Mouse (Mus musculus) heart, embryonic 12.5 days (tissue): ENCODE results near the gene Efna2. TPM values are rescaled to one million over a fixed set of nuclear protein-coding genes. Genes with fewer than 3 reads are reported as not detected.
"Not testable (repeated sequence)": the region's sequence is repeated elsewhere in the genome, so short reads cannot be mapped to it uniquely, and the experiment has no call there.

Source experiments
- ATAC-seq: fragments of 200-750 bp; cut with Nextera tagmentation; 2 replicates; pipeline ENCODE4 v1.8.0; 2017; ENCODE audit warnings: moderate TSS enrichment, moderate library complexity; ENCODE audit not compliant: insufficient number of reproducible peaks, low FRiP score
- H3K27ac ChIP-seq: fragments of 300-500 bp; sonication (generic); 2 replicates; pipeline ENCODE4 v1.5.1; 2016; ENCODE audit warnings: mild to moderate bottlenecking, moderate library complexity; ENCODE audit not compliant: poor library complexity, severe bottlenecking
- H3K27me3 ChIP-seq: fragments of 300-500 bp; sonication (generic); replicated peaks from 2 replicates; pipeline ENCODE4 v1.6.1; 2016; ENCODE audit warnings: mild to moderate bottlenecking, moderate library complexity
- H3K36me3 ChIP-seq: fragments of 300-500 bp; sonication (generic); 2 replicates; pipeline ENCODE4 v1.6.1; 2016; ENCODE audit warnings: mild to moderate bottlenecking, moderate library complexity
- H3K4me1 ChIP-seq: fragments of 300-500 bp; sonication (generic); replicated peaks from 2 replicates; pipeline ENCODE4 v1.6.1; 2016; ENCODE audit warnings: mild to moderate bottlenecking
- H3K4me2 ChIP-seq: fragments of 300-500 bp; sonication (generic); 2 replicates; pipeline ENCODE4 v1.6.1; 2016; ENCODE audit warnings: mild to moderate bottlenecking, moderate library complexity
- H3K4me3 ChIP-seq: fragments of 300-500 bp; sonication (generic); 2 replicates; pipeline ENCODE4 v1.5.1; 2016; ENCODE audit warnings: mild to moderate bottlenecking
- H3K9ac ChIP-seq: fragments of 300-500 bp; sonication (generic); 2 replicates; pipeline ENCODE4 v1.6.1; 2016; ENCODE audit warnings: mild to moderate bottlenecking, moderate library complexity
- H3K9me3 ChIP-seq: fragments of 300-500 bp; sonication (generic); replicated peaks from 2 replicates; pipeline ENCODE4 v1.6.1; 2016; ENCODE audit warnings: mild to moderate bottlenecking, moderate library complexity
- whole genome bisulfite sequencing: fragments of 180-500 bp; shearing (Covaris S2); methylation state at CpG from one replicate; pipeline ENCODE4 v1.1.7; 2016; 5-methylcytosine and 5-hydroxymethylcytosine counted together
- polyA plus RNA-seq: library from polyadenylated mRNA; unstranded; fragments of >200 nt; fragmentation: Nextera tagmentation; extraction: Ambion mirVana; gene quantifications from 2 replicates; pipeline ENCODE4 v1.2.1, GENCODE M21; 2016

Efna2 gene
- polyA plus RNA-seq, 1 experiment from 2014 or later: 16.6 TPM

DNA sequence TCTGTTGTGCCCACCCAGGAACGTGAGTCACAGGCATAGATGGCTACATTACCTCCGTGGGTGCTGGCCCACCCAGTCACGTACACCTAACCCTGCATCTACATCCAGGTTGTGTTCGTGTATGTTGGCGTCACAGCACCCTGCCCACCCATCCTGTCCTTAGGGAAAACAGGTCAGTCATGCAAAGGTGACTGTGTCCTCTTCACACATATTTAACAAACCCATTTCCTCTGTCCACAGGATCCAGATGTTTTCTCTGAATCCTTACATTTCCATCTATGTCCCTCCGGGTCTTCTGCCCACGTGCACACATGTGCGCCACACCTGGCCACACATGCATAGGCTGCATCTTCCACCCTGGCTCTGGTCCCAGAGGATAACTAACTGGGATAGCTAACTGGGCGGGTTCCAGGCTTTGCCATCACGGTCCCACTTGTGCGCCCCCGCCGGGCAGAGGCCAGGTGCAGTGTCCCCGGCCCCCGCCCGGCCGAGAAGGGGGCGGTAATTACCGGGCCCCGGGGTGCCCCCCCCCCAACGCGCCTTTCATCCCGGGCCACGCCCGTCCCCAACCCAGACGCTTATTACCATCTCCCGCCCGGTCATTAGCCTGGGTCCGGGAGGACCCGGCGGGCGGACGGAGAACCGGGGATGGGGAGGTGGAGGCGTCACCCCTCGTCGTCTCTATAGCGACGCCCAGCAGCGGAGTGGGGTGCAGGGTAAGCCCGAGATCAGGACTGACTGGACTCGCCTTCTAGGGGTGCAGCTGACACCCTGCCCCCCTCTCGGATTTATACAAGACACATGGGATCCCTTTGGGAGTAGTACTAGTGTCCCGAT, 14.9 kb upstream of the Efna2 start:
- no peak for ATAC-seq
- H3K4me3 ChIP-seq: peak overlapping the region; percentile 38

DNA sequence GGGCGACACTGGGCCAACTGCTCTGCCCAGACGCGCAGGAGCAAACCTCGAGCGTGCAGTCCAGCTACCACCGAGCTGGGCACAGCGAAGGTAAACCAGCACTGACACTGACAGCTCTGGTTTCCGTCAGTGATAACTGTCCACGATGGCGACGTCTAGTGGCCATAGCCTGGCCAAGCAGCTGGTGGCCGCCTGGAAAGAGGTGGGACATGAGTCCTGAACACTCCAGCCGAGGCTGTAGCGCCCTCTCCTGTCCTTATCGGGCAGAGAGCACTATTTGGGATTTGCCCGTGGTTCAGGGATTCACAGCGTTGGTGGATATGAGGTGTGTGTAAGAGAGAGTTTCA, 14.3 kb upstream of the Efna2 start:
- 0% methylated on average over 17 of the region's 17 CpGs for WGBS
- peak; percentile 30 for ATAC-seq
- H3K27me3 ChIP-seq: no peaks in the 10 kb centered on the region
- peaks cover 81% of the 10 kb centered on the region for H3K4me1 ChIP-seq
- peak overlapping the region; percentile 97 for H3K27ac ChIP-seq
- peaks cover 4% of the 10 kb centered on the region for H3K36me3 ChIP-seq
- peak overlapping the region; percentile 62 for H3K9ac ChIP-seq
- no peaks in the 10 kb centered on the region for H3K9me3 ChIP-seq
- H3K4me3 ChIP-seq: peak overlapping the region; percentile 38
- peak overlapping the region; percentile 75 for H3K4me2 ChIP-seq

More for the DNA sequence above, 14.9 kb upstream of the Efna2 start:
- Histone ChIP-seq H3K27me3 (no peaks in the 10 kb centered on the region), H3K4me1 (peaks cover 79% of the 10 kb centered on the region), H3K9ac (peak overlapping the region; percentile 62), H3K4me2 (peak overlapping the region; percentile 75), H3K36me3 (no peaks in the 10 kb centered on the region; the same call in 1 of the 2 replicates), H3K9me3 (no peaks in the 10 kb centered on the region), H3K27ac (peak overlapping the region; percentile 97)
- WGBS: 8% methylated on average over 44 of the region's 44 CpGs

GRCm38 (mm10) chr10:80165392-80166128, 13.7 kb upstream of the Efna2 start, which contains the start of gene Cirbp:
Gene Cirbp (plus strand): TSS chr10:80165985.
- peaks cover 80% of the 10 kb centered on the region for H3K4me1 ChIP-seq
- 10% methylated on average over 20 of the region's 20 CpGs for WGBS
- peak within 1 kb of the TSS; percentile 62 for H3K9ac ChIP-seq
- no peaks in the 10 kb centered on the region for H3K9me3 ChIP-seq
- H3K4me2 ChIP-seq: peak within 1 kb of the TSS; percentile 75
- peak within 1 kb of the TSS; percentile 100 for H3K27ac ChIP-seq
- H3K27me3 ChIP-seq: no peaks in the 10 kb centered on the region
- H3K4me3 ChIP-seq: peak within 1 kb of the TSS; percentile 38
- H3K36me3 ChIP-seq: peaks cover 10% of the 10 kb centered on the region
- ATAC-seq: no peak

DNA sequence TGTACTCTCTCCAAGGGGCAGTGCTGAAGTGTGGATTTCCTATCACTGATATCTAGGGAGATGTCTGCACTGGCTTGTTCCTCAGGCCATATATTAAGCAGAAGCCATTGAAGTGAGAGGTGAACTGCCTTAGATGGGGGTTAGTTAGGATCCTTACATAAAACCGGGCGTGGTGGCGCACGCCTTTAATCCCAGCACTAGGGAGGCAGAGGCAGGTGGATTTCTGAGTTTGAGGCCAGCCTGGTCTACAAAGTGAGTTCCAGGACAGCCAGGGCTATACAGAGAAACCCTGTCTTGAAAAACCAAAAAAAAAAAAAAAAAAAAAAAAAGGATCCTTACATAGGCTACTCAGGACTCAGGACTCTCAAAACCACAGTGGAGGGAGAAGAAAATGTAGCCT, 13.1 kb upstream of the Efna2 start:
- not testable (repeated sequence) for H3K9me3 ChIP-seq, ATAC-seq, H3K27me3 ChIP-seq, H3K4me3 ChIP-seq
- Histone ChIP-seq H3K36me3 (peaks cover 15% of the 10 kb centered on the region), H3K4me1 (peaks cover 76% of the 10 kb centered on the region), H3K9ac (peak overlapping the region; percentile 51), H3K4me2 (peak overlapping the region; percentile 75), H3K27ac (peak overlapping the region; percentile 100)
- WGBS: 77% methylated on average over 4 of the region's 4 CpGs

DNA sequence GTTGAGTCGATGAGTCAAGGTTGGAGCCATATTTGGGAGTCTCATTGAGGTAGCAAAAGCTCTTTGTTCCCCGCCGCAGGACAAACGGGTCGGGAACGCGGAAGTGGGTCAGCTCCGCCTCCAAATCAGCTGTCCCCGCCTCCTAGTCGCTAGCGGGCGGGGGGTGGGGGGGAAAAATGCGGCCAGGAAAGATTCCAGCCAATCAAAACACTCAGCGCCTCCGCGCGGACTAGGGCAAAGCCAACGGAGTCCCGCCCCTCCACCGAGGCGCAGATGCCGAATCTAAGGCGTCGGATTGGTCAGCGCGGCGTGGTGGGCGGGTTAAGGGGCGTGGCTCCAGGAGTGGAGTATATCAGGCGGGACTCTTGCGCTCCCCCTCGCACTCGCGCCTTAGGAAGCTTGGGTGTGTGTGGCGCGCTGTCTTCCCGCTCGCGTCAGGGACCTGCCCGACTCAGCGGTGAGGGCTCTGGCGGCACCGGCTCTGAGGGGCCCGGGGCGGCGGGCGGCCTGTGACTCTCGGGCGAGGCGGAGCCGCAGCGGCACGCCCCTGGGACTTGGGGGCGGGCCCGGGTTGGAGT, 11.7 kb upstream of the Efna2 start:
- peaks cover 76% of the 10 kb centered on the region for H3K4me1 ChIP-seq

GRCm38 (mm10) chr10:80168038-80168661, 11.1 kb upstream of the Efna2 start:
- Histone ChIP-seq H3K27me3 (no peaks in the 10 kb centered on the region), H3K9me3 (no peaks in the 10 kb centered on the region), H3K36me3 (peaks cover 28% of the 10 kb centered on the region), H3K4me1 (peaks cover 72% of the 10 kb centered on the region), H3K4me2 (peak overlapping the region; percentile 75), H3K9ac (peak overlapping the region; percentile 99), H3K27ac (peak overlapping the region; percentile 100), H3K4me3 (peak overlapping the region; percentile 97)
- WGBS: under 1% methylated on average over 47 of the region's 48 CpGs
- ATAC-seq: peak; percentile 67

More for the DNA sequence above, 11.7 kb upstream of the Efna2 start:
- Histone ChIP-seq H3K4me2 (peak overlapping the region; percentile 75), H3K9ac (peak overlapping the region; percentile 99), H3K27ac (peak overlapping the region; percentile 100), H3K36me3 (peaks cover 28% of the 10 kb centered on the region), H3K9me3 (no peaks in the 10 kb centered on the region), H3K4me3 (peak overlapping the region; percentile 97), H3K27me3 (no peaks in the 10 kb centered on the region)
- ATAC-seq: peak; percentile 92
- under 1% methylated on average over 55 of the region's 55 CpGs for WGBS

DNA sequence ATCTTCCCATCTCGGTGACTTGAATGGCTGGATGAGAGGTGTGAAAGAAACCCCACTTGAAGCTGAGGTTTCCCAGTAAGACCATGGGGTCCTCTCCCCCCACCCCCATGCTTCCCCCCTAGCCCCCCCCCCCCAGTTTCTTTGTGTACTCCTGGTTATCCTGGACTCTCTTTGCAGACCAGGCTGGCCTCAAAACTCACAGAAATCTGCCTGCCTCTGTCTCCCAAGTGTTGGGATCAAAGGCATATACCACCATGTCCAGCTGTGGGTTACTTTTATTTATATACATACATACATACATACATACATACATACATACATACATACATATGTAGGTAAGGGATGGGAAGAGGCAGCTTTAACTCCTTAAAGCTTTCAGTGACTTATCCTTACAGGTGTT, 10.2 kb upstream of the Efna2 start:
- Histone ChIP-seq H3K9me3 (no peaks in the 10 kb centered on the region), H3K27me3 (no peaks in the 10 kb centered on the region), H3K9ac (peak overlapping the region; percentile 99), H3K4me2 (peak overlapping the region; percentile 75), H3K4me1 (peaks cover 63% of the 10 kb centered on the region), H3K4me3 (peak overlapping the region; percentile 97), H3K36me3 (peaks cover 28% of the 10 kb centered on the region), H3K27ac (peak overlapping the region; percentile 100)
- ATAC-seq: no peak
- WGBS: 67% methylated on average over 1 of the region's 1 CpGs

DNA sequence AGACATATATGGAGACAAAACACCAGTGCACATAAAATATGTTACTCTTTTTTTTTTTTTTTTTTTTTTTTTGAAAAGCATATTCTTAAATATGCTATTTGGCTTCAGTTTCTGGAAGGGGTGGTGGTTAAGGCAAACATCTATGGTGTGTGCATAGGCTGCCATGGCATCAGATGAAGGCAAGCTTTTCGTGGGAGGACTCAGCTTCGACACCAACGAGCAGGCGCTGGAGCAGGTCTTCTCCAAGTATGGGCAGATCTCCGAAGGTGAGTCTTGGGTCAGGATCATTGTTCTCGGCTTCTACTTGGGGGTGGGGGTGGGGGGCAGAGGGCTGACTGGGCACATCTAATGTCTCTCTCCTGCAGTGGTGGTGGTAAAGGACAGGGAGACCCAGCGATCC, 9.6 kb upstream of the Efna2 start:
- no peak overlapping the region for H3K9ac ChIP-seq
- peaks cover 28% of the 10 kb centered on the region for H3K36me3 ChIP-seq
- H3K27me3 ChIP-seq: no peaks in the 10 kb centered on the region
- no peak for ATAC-seq
- H3K4me2 ChIP-seq: no peak overlapping the region
- H3K4me3 ChIP-seq: no peak overlapping the region
- peaks cover 57% of the 10 kb centered on the region for H3K4me1 ChIP-seq
- H3K9me3 ChIP-seq: no peaks in the 10 kb centered on the region
- 91% methylated on average over 7 of the region's 7 CpGs for WGBS
- H3K27ac ChIP-seq: peak overlapping the region; percentile 21; the same call in 1 of the 2 replicates

- H3K27ac ChIP-seq: peak overlapping the region; percentile 21; the same call in 1 of the 2 replicates
- WGBS: 97% methylated on average over 16 of the region's 16 CpGs
- peak overlapping the region; percentile 19; the same call in 1 of the 2 replicates for H3K9ac ChIP-seq
- H3K4me1 ChIP-seq: peaks cover 59% of the 10 kb centered on the region
- no peak overlapping the region for H3K4me2 ChIP-seq
- no peak overlapping the region for H3K4me3 ChIP-seq
- H3K27me3 ChIP-seq: no peaks in the 10 kb centered on the region
- peaks cover 28% of the 10 kb centered on the region for H3K36me3 ChIP-seq
- H3K9me3 ChIP-seq: no peaks in the 10 kb centered on the region
- ATAC-seq: no peak
Observed at GRCm38 (mm10) chr10:80170052-80170451, 9.2 kb upstream of the Efna2 start.

DNA sequence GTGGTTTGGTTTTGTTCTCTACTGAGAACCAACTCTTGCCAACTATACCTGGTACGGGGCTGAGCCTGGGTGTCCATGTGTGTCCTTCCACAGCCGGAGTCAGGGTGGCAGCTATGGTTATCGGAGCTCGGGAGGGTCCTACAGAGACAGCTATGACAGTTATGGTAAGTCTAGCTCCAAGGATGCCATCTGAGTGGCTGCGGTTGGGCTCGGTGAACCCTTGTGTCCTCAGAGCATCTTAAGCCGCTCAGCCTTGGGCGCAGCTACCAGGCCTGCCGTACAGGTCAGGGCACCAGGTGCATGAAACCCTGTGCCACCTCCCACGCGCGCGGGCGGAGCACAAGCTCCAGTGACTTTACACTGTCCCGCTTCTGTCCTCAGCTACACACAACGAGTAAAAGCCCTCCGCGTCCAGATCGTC, 8.7 kb upstream of the Efna2 start:
- Histone ChIP-seq H3K27ac (no peak overlapping the region), H3K9me3 (no peaks in the 10 kb centered on the region), H3K9ac (peak overlapping the region; percentile 19; the same call in 1 of the 2 replicates), H3K36me3 (peaks cover 28% of the 10 kb centered on the region), H3K4me1 (peaks cover 56% of the 10 kb centered on the region), H3K4me3 (no peak overlapping the region), H3K27me3 (no peaks in the 10 kb centered on the region), H3K4me2 (no peak overlapping the region)
- no peak for ATAC-seq
- 95% methylated on average over 19 of the region's 19 CpGs for WGBS
